Mouse (Mus musculus): ENCODE results near the gene Ankrd55.

DNA sequence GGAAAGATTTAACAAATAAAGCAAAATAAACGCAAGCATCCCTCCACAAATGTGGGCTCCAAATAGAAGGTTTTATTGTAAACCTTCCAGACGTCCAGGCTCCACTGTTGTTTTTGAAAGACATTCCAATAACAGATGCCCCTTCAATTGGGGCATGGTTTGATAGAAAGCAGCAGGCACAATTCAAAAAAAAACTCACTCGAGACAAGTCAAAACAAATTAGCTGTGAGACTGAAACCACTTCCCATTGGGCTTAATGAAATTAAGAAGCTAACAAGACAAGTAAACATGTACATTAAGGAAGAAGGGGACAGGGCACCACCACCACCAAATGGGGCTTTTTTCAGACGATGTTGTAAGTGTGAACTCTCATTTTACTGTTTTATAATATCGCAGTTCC is 43.1 kb upstream of the Ankrd55 start:
- TF ChIP-seq CTCF (IDR thresholded peaks at IDR 0.05; ENCODE audit: low read depth, low read length), result no peak
- no peak for TF ChIP-seq POLR2A (IDR thresholded peaks at IDR 0.05; ENCODE audit: borderline replicate concordance, low read depth, low read length)

Data from bone marrow macrophage, adult 2 months (primary cell).